Mouse (Mus musculus) right cerebral cortex, adult 2 months (tissue): ENCODE results near the gene Rptor.

Experiments
- DNase-seq, 2 experiments: peaks; one replicate each; pipeline ENCODE4 v3.0.0; 2021 to 2022; ENCODE audit warnings: low spot score in 2 of 2

The Rptor gene

DNA sequence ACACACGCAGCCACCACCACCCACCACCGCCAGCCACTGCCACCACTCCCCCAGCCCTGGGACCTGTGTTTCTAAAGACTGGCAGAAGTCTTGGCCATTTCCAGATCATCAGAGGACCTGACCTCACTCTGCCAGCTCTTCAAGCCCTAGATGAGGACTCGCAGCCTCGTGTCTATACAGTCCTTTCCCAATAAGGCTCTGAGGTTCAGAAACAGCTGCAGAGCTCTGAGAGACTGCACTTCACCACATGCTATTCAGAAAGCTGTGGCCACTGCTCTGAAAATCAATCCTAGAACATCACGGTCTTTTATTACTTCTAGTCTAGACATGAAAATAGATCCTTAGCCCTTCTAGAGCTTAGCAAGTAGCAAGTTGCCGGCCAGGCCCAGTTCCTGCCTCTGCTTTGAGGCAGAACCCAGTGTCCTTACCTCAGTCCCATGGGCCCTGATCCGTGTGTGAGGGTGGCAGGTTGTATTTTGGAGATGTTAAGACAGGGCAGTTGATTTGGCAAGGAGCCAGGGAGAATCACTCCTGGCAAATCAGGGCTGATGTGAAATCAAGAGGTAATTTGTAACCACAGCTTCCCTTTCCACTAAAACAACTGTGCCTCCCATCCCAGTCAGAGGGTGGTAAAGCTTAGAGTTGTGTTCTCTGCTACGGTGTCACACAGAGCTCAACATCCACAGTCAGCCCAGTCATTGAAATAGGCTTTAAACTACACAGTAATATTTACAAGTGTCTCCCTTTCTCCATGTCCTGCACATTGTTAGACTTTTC, 260.0 kb downstream of the Rptor start:
- DNase-seq = no peak

DNA sequence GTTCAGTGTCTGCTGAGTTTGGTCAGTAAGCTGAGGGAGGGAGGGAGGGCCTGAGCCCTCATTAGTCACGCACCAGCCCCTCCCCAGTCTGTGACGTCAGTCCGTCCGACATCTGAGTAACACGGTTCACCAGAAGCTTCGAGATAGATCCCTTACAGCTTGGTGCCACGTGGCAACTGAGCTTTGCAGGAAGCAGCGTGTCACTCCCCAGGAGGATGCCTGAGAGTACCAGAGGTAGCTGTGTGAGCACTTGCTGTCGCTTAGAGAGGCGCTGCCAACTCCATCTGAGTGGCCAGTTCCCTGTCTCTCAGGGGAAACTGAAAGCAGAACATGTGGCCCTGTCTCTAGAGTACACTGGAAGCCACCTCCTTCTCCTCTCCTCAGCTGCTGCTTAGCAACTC, 260.7 kb downstream of the Rptor start:
- DNase-seq = no peak

DNA sequence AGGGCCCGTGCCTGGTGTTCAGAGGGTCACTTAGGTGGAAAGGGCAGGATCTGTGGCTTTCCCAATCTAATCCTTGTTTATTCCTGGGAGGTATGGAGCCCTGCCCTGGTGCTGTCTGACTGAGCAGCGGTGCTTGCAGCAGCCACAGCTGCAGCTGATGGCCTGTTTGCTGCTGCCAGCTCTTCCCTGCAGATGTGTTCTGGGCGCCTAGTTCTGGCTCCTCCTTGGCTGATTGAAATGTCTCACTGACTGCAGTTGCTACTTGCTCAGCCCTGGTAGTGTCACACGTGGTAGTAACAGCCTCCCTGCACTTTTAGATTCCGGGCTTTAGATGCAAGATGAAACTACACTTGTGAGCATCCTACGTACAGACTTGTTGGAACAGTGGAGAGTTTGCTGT, 264.1 kb downstream of the Rptor start:
- no peak for DNase-seq

DNA sequence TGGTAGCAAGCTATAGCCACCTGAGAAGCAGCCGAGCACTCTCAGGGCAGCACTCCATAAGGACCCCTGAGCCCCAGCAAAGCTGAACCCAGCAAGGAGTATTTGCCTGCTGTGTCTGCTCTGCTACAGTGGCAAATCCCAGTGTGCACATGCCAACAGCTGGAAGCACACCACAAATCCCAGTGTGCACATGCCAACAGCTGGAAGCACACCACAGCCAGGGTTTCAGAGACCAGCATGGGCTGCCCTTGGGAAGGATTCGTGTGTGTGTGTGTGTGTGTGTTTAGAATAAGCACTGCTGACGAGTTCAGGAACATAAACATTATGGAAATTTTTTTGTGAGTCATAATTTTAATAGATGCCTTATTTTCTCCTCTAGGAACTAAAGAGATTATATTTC, 265.4 kb downstream of the Rptor start:
- DNase-seq = no peak

DNA sequence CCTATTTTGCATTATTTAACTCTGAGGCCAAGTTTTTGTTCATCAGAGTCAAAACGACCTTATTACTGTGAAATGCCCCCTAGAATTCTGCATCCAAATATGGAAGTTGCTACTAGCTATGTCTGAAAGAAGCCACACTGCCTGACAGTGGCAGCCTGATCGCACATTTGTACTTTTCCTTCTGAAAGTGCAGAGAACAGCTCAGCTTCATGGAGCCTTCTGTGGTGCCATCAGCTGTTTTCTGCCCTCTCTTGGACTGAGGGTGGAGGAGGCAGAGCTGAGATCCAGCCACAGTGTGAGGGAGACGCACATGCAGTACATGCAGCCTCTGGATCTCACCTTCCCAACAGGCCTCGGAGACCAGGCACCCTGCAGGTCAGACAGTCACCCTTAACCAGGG, 265.9 kb downstream of the Rptor start:
- DNase-seq = no peak

DNA sequence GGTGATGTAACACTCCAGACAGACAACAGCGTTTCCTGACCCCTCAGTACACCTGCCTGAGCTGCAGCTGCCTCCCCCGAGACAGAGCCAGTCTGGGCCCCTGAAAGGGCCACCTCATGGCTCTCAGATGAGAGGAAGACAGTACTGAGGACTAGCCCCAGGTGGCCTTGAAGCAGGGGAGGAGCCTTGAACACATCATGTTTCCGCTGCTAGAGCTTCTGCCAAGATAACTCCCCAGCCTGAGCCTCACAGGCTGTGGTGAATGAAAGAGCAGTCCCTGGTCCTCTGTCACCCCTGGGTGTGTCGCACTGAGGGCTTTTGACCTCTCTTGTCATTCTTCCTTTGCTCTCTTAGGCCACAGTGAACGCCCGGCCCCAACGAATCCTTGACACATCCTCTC, 268.4 kb downstream of the Rptor start:
- no peak for DNase-seq

DNA sequence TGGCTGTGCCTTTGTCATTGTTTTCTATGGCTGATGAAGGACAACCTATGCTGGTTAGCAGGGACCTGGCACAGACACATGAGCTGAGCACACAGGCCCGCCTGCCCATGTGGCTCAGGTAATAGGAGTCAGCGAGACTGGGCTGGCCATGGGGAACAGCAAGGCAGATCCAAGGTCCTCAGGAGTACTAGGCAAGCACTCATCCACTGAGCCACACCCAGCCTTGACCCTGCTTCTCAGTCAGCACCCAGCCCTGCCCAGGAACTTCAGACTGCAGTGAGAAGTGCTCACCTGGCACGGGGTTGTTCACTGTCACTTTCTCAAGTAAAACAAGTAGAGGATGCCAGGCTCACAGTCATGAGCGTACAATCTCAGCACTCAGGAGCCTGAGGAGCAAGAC, 270.9 kb downstream of the Rptor start:
- no peak for DNase-seq

DNA sequence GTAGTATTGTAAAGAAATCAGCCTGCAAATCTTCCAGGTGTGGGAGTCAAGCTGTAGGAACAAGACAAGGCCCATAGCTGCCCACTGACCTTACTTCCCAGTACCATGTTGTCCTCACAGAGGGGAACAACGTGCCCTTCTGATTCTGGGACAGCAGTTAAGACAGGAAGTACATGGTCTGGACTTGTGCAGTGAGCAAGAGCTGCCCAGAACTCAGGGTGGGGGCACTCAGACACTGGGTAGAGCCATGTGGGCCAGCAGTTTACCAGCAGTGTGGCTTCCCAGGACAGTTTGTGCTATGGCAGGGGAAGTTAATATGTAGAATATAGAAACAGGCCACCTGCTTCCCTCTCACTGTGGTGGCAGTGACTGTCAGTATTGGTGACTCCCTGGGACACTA, 272.1 kb downstream of the Rptor start:
- DNase-seq = no peak

DNA sequence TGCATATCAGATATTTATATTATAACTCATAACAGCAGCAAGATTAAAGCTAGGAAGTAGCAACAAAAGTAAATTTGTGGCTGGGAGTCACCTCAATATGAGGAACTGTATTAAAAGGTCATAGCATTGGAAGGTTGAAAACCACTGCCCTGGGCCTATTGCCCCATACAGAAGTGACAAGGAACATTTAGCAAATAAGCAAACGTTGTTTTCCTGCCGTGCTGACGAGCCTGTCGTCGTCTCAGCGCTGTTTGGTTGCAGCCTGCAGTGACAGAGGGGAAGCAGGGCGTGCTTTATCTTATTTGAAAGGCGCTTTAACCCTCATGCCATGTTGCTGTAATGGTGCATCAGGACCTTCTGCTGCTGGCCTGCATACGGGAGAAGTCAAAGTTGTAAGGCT, 273.0 kb downstream of the Rptor start:
- DNase-seq = no peak

DNA sequence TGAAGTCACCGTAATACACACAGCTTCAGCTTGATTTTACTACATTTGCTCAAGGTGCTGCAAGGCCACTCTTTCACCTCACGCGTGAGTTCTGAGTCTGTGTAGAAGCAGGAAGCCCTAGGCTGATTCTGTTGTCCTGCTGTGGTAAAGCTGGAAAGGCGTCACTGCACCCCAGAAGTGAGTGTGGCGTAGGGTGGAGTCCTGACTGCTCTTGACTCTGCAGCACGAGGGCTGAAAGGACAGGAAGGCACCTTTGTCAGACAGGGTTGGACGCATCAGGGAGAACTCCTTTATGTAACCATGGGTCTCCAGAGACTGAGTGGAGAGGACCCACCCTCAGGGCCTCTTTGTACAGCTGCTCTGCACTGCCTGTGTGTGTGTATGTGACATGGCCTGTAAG, 274.4 kb downstream of the Rptor start:
- no peak for DNase-seq

DNA sequence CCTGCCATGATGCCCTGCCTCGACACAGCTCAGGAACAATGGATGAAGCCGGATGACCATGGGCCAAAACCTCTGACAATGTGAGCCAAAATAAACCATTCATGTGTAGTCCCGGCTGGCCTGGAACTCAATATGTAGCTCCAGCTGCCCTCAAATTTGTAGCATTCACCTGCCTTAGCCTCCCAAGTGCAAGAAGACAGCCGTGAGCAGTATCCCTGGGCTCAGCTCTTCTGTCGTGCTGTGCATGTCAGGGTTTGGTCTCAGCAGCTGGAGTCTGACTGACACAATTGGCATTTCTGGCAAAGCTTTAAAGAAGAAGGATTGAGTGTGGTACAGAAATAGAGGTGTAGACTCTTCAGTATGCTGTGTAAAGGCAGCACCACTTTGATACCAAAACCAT, 276.9 kb downstream of the Rptor start:
- no peak for DNase-seq

DNA sequence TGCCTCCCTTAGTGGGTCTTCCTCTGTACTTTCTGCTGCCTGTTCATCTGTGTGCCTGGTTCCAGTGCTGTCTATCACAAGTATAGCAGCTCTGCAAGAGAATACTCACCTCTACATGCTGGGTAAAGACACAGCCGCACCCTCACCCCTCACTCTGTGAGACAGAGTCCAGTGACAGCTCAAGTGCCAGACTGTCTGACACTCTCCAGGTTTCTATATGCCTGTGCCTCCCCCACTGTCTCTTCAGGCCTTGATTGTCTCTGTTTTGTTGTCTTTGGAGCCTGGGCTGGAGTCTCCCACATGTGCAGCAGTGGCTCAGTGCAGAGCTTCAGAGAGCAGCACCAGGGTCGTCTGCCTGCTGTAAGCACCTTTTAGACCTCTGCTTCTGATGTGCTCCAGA, 280.9 kb downstream of the Rptor start:
- DNase-seq = no peak

DNA sequence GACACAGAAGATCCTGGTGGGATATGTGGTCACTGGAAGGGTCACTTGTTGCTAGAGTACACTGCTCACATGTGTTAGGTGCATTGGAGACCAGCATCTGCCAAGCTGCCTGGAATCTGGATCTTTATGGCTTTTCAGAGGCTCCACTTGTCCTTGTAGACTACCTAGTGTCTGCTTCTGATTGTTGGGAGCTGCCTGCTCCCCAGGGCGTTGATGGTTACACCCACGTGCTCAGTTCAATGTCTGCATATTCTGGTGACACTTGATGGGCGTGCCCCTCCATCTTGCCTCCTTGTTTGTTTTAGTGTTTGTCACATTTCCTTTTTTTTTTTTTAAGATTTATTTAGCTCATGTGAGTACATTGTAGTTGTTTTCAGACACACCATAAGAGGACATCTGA, 287.3 kb downstream of the Rptor start:
- no peak for DNase-seq

DNA sequence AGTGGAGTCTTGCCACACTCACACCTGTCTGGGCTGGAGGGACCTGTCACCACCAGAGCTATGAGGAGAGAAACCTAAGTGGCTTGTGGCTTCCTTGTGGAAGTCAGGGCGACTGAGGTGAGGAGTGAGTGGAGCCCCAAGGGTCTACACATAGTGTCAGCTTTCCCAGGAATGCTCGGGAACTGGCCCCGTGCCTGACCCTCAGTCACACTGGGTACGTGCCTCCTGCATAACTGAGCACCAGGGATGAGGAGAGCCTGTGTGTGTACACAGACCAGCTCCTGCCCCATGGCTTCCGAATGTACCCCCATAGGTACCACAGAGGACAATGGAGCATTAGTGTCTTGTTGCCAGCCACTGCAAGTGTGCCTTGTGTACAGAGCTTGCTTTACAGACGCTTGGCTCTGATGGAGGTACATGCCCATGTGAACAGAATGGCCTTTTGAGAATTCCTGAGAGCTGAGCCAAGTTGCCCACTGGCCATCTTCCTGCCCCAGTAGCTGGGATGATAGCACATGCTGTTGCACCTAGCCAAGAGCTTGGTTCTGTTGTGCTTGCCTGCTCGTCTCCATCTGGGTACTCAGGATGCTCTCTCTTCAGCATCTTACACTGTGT, 289.0 kb downstream of the Rptor start:
- DNase-seq = no peak

DNA sequence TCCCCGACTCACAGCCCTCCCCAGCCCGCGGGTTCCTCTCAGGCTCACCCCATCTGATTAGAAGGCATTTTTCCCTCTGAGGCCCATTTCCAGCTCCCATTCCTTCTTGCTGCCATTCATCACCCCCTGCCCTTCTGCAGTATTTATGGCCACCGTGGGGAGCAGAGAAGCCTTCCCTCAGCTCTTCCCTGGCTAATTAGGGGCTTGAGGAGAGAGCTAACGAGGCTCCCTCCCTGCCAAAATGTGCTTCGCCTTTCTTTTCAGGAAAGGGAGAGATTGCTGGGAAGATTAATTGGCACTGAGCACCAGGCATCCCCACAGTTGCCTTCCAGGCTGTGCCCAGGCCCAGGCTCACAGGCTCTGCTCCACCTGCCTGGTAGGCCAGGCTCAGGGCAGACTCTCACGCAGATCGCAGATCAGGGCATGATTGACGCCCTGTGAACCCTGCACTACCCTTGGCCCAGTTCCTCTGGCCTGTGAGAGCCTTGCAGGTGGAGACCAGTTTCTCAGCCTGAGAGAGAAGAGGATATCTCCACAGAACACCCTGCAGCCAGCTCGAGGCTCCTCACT, 291.0 kb downstream of the Rptor start:
- no peak for DNase-seq

DNA sequence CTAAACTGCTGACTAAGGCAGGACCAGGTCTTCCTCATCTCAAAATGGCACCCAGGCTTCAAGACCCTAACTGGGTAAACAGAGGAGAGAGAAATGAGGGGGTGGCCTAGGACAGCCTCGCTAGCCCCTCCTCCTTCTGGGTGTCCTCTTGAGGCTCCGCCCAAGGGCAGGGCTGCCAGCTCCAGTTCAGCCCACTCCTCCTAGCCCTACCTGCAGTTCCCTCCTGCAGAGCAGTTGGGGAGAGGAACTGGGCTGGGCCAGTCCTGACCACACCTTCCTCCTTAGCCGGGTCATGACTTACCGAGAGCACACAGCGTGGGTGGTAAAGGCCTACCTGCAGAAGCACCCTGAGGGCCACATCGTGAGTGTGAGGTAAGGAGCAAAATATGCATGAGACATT, 291.9 kb downstream of the Rptor start:
- DNase-seq = no peak

DNA sequence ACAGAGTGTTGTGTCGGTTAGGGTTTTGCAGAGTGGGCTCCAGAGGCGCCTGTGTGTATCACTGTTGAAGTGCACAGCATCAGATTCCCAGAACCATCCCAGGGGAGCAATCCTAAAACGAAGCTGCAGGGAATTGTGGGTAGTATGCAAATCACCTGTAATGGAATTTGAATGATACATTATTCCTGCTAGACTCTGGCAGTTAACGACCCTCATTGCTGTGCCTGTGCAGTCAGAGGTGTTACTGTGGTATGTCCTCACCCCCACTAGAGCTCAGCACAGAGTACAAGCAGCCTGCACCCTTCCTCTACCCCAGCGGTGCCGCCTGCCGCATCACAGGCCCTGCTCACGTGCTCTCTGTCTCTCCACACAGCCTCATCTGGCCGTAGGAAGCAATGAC, 294.3 kb downstream of the Rptor start:
- no peak for DNase-seq

DNA sequence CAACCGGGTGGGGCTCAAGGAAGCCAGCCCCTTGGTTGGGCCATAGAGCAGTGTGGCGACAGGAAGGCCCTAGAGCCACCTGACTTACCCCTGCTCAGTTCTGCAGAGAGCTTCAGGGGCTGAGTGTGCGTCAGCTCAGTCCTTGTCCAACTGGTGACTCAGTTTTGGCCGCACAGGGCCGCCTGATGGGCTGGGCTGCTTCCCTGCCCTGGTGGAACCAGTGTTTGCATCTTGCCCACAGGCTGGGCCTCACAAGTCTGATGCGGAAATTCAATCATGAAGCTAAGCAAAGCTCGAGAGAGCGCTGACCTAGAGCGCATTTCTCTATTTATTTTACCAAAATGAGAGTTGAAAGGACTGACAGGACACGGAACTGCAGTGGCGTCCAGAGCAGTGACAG, 296.3 kb downstream of the Rptor start:
- DNase-seq = no peak

DNA sequence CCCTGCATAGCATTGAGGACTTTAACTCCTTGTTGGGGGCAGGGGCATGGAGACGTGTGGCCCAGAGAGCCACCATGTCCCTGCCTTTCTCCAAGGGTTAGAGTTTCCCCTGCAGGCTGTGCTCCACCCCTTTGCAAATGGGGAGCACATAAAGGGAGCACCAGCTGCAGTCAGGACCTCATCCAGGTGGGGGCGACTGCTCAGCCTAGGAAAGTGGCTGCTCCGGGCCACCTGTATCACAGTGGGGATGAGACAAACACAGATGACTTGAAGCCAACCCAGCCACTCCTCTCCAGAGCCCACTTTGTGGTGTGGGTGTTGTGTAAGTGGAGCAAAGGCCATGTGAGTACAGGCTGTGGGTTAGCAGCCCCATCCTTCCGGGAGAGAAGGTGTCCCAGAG, 298.5 kb downstream of the Rptor start:
- no peak for DNase-seq

DNA sequence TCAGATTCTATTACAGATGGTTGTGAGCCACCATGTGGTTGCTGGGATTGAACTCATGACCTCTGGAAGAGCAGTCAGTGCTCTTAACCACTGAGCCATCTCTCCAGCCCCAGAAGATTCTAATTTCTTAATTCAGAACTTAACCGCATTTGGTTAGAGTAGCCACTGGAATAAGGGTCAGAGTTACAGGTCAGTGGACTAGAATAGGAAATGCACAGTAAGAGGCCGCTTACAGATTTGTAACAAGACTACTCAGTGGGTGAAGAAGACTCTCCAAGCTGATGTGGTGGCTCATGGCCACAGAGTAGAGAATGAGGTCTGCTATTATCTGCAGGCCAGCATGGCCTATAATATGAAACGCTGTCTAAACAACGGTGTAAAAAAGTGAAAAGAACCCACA, 300.2 kb downstream of the Rptor start:
- no peak for DNase-seq

DNA sequence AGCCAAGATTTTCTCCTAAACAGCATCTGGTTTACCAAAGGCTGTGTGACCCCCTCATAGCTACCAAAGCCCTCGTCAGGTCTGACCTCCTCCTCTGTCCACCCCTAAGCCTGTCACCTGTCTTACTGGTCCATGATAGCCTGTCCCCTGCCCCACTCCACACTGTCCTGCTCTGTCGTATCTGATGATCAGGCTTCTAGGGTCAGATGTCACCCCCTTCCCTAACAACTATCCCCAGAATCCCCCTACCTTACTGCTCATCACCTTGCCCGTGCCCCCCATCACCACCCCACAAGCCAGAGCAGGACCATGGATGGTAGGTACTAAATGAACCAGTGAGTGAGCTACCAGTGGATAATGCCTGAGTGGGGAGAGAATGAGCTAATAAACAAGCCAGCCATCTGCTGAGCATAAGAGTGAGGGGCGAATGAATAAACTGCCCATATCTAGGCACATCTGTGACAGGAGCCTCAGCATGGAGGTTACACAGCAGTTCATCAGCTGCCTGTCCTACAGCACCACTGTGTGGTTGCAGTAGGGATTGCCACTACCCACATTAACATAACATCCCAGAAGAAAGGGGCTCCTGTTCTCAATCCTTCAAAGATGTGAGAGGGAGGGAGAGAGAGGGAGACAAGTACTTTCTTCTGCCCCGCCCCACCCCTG, 302.0 kb downstream of the Rptor start:
- peak; percentile 80 to 85 for DNase-seq

DNA sequence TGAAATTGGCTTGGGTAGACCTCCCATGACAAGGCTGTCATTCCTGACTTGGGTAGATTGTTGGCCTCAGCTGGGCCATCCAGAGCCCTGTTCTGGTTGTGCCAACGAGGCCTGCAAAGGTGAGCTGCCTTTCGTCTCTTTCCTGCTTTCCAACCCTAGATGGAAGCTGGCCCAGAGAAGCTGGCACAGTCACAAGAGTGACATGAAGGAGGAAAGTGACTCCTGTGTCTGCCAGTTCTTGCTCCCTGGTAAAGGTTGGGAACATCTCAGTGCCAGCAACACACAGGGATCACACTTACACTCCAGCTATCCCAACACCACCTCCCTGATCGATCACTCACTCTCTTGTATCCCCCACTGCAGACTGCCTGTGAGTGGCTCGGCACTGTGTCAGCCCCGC, 303.1 kb downstream of the Rptor start:
- no peak for DNase-seq
